Mouse (Mus musculus) kidney, embryonic 15.5 days (tissue): ENCODE results near the gene Igf2bp1. TPM values are rescaled to one million over a fixed set of nuclear protein-coding genes. Genes with fewer than 3 reads are reported as not detected.

Source experiments
- ATAC-seq: fragments of 200-750 bp; cut with Nextera tagmentation; replicated peaks from 2 replicates; pipeline ENCODE4 v1.8.0; 2017; ENCODE audit warnings: moderate TSS enrichment; ENCODE audit not compliant: low FRiP score
- H3K27ac ChIP-seq: fragments of 300-500 bp; sonication (generic); 2 replicates; pipeline ENCODE4 v1.5.1; 2015; ENCODE audit warnings: mild to moderate bottlenecking, inconsistent platforms
- H3K27me3 ChIP-seq: fragments of 300-500 bp; sonication (generic); 2 replicates; pipeline ENCODE4 v1.6.1; 2015; ENCODE audit warnings: inconsistent platforms
- H3K36me3 ChIP-seq: fragments of 300-500 bp; sonication (generic); 2 replicates; pipeline ENCODE4 v1.6.1; 2015; ENCODE audit warnings: inconsistent platforms
- H3K4me1 ChIP-seq: fragments of 300-500 bp; sonication (generic); 2 replicates; pipeline ENCODE4 v1.6.1; 2015; ENCODE audit warnings: inconsistent platforms
- H3K4me2 ChIP-seq: fragments of 300-500 bp; sonication (generic); 2 replicates; pipeline ENCODE4 v1.6.1; 2015; ENCODE audit warnings: moderate library complexity, mild to moderate bottlenecking, inconsistent platforms
- H3K4me3 ChIP-seq: fragments of 300-500 bp; sonication (generic); replicated peaks from 2 replicates; pipeline ENCODE4 v1.5.1; 2015; ENCODE audit warnings: mild to moderate bottlenecking, inconsistent platforms
- H3K9ac ChIP-seq: fragments of 300-500 bp; sonication (generic); 2 replicates; pipeline ENCODE4 v1.6.1; 2015; ENCODE audit warnings: mild to moderate bottlenecking, inconsistent platforms
- H3K9me3 ChIP-seq: fragments of 300-500 bp; sonication (generic); replicated peaks from 2 replicates; pipeline ENCODE4 v1.6.1; 2016; ENCODE audit warnings: inconsistent platforms
- WGBS: fragments of 180-500 bp; shearing (Covaris S2); methylation state at CpG from one replicate; pipeline ENCODE4 v1.1.7; 2015; ENCODE audit warnings: mixed read lengths; 5-methylcytosine and 5-hydroxymethylcytosine counted together
- microRNA-seq: library from miRNA; unstranded; fragments of <30 nt; microRNA quantifications from one replicate; pipeline ENCODE4, GENCODE M21; 2016
- polyA plus RNA-seq: library from polyadenylated mRNA; unstranded; fragments of >200 nt; fragmentation: Nextera tagmentation; extraction: Ambion mirVana; gene quantifications from 2 replicates; pipeline ENCODE4 v1.2.1, GENCODE M21; 2015

The Igf2bp1 gene
- polyA plus RNA-seq, 1 experiment from 2014 or later, result 57.9 TPM

GRCm38 (mm10) chr11:95913959-95914566 is 91.7 kb downstream of the Igf2bp1 start:
- no peaks in the 10 kb centered on the region for H3K36me3 ChIP-seq
- peaks cover 22% of the 10 kb centered on the region for H3K4me1 ChIP-seq
- no peak overlapping the region for H3K9ac ChIP-seq
- peaks cover 93% of the 10 kb centered on the region for H3K27me3 ChIP-seq
- 3% methylated on average over 14 of the region's 14 CpGs for WGBS
- H3K9me3 ChIP-seq, result no peaks in the 10 kb centered on the region
- peak overlapping the region; percentile 59 for H3K4me2 ChIP-seq
- H3K27ac ChIP-seq, result no peak overlapping the region
- ATAC-seq, result no peak
- peak overlapping the region; percentile 37 for H3K4me3 ChIP-seq

GRCm38 (mm10) chr11:95911579-95911978 is 94.2 kb downstream of the Igf2bp1 start:
- WGBS, result 16% methylated on average over 6 of the region's 7 CpGs
- no peaks in the 10 kb centered on the region for H3K36me3 ChIP-seq
- H3K9ac ChIP-seq, result no peak overlapping the region
- H3K4me2 ChIP-seq, result no peak overlapping the region
- no peaks in the 10 kb centered on the region for H3K9me3 ChIP-seq
- H3K4me3 ChIP-seq, result no peak overlapping the region
- peaks cover 22% of the 10 kb centered on the region for H3K4me1 ChIP-seq
- no peak for ATAC-seq
- H3K27me3 ChIP-seq, result peaks cover 72% of the 10 kb centered on the region
- H3K27ac ChIP-seq, result no peak overlapping the region

DNA sequence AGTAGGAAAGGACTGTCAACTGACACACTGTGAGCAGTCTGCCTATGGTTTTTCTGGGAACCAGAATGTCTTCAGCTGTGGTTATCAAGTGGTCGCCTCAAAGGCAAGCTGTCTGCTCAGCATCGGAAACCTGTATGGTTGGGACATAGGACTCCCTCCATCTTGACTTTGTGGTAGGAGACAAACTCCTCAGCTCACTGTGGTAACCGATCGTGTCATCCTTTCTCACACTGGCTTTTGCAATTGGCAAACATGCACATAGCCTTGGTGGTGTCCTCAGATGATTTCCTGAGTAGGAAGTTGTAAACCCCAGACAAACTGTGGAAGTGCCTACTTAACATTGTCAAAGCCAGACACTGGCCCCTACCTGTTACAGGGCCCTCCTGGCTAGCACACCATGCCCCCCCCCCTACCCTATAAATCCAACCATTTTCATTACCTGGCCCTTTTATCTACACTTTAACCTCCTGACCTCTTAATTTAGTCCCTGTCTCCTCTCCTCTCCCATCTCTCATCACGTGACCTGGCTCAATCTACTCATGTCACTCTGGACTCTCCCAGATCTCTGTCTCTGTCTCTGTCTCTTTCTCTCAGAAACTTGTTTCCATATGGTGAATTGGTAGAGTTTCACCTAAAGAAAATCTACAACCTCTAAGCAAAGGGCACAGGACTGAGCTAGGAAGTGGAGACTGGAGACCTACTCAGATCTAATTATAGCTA is 97.8 kb downstream of the Igf2bp1 start:
- Histone ChIP-seq H3K27ac (no peak overlapping the region), H3K4me2 (no peak overlapping the region), H3K9me3 (no peaks in the 10 kb centered on the region), H3K27me3 (peaks cover 38% of the 10 kb centered on the region), H3K36me3 (no peaks in the 10 kb centered on the region), H3K4me1 (no peaks in the 10 kb centered on the region), H3K4me3 (no peak overlapping the region), H3K9ac (no peak overlapping the region)
- no peak for ATAC-seq
- 83% methylated on average over 5 of the region's 5 CpGs for WGBS

Small RNAs within 50 kb of the gene (microRNA-seq; reads per million reads assigned to microRNA genes)
- gene Mir3063, result 0.59 reads per million

Other genes starting within 250 kb of the Igf2bp1 start
- gene Phospho1, start 181.4 kb downstream of the Igf2bp1 start, polyA plus RNA-seq, result 2.0 TPM in 1 of 2 replicates, not detected in the other
- gene Gngt2, start 168.7 kb downstream of the Igf2bp1 start, polyA plus RNA-seq, result 22.8 and 23.7 TPM in 2 replicates
- gene Abi3, start 163.5 kb downstream of the Igf2bp1 start, polyA plus RNA-seq, result 10.1 and 11.4 TPM in 2 replicates
- 1.4 TPM in 2 replicates for gene B4galnt2, start 91.0 kb downstream of the Igf2bp1 start, polyA plus RNA-seq
- not detected in 2 replicates for gene Gip, start 18.6 kb upstream of the Igf2bp1 start, polyA plus RNA-seq
- 98.3 and 99.0 TPM in 2 replicates for gene Snf8, start 28.9 kb upstream of the Igf2bp1 start, polyA plus RNA-seq
- gene Ube2z, start 59.4 kb upstream of the Igf2bp1 start, polyA plus RNA-seq, result 40.6 and 42.0 TPM in 2 replicates
- gene Atp5g1, start 69.7 kb upstream of the Igf2bp1 start, polyA plus RNA-seq, result 648 and 705 TPM in 2 replicates
- not detected in 2 replicates for gene Calcoco2, start 106.0 kb upstream of the Igf2bp1 start, polyA plus RNA-seq
- gene Ttll6, start 127.8 kb upstream of the Igf2bp1 start, polyA plus RNA-seq, result 0.05 TPM in 1 of 2 replicates, not detected in the other
- 0.09 and 1.0 TPM in 2 replicates for gene Hoxb13, start 188.4 kb upstream of the Igf2bp1 start, polyA plus RNA-seq